ENCODE assay signal across 18 mouse cellular contexts in the genomic region with DNA sequence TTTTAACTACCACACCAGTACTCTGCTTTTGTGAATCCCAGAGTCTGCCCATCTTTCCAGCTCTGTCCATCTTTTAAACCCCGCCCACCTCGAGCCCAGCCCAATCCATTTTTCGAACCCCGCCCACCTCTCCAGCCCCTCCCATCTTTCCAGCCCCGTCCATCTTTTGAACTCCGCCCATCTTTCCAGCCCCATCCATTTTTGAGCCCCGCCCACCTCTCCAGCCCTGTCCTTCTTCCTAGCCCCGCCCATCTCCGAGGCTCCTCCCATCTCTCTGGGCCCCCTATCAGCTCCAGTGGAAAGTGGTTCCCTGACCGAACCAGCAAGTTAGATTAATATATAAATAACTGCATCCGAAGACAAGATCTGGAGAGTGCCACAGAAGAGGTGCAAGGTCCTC.
A peak's percentile ranks its signal among the peaks of the same experiment; 100 is the strongest.
DNase-seq lines count a peak whose midpoint lies in the region; TF ChIP-seq lines count a peak whose summit lies in the region.
"Had no signal": no experiment of that assay in that cellular context is flagged by ENCODE, and none has a peak within 500 bp of the region (broad histone marks: within the 10 kb centered on the region; RNA-seq: fewer than 3 reads in every experiment).

No protein-coding gene starts in this region.

- no peaks in the 10 kb centered on the region for H3K4me1 ChIP-seq in heart, adult 2 months (ENCODE audit: control insufficient read depth, insufficient read depth, low read length)
- H3K4me1 ChIP-seq: hindbrain, embryonic 12.5 days; neural tube, embryonic 12.5 days had no signal

- no peak overlapping the region for H3K4me3 ChIP-seq in heart, adult 2 months
- H3K4me3 ChIP-seq: hindbrain, embryonic 12.5 days; kidney, embryonic 15.5 days; neural tube, embryonic 12.5 days had no signal

- no peaks in the 10 kb centered on the region for H3K36me3 ChIP-seq in heart, adult 2 months (ENCODE audit: control insufficient read depth, insufficient read depth, low read length)
- H3K36me3 ChIP-seq: G1E; hindbrain, embryonic 12.5 days; kidney, embryonic 15.5 days; neural tube, embryonic 12.5 days had no signal

- H3K27me3 ChIP-seq in heart, adult 2 months (ENCODE audit: control insufficient read depth, insufficient read depth, low read length), result no peaks in the 10 kb centered on the region
- H3K27me3 ChIP-seq: hindbrain, embryonic 12.5 days; neural tube, embryonic 12.5 days had no signal

- peak; percentile 28 to 36 for DNase-seq in kidney, postnatal 4 days
- no peak for DNase-seq in kidney, adult 8-10 months
- peak; percentile 15 for DNase-seq in thymus, postnatal 4 days
- DNase-seq in thymus, postnatal 14 days, result no peak
- peak; percentile 29 for DNase-seq in embryo, embryonic 10.5 days (ENCODE audit: low spot score)
- no peak for DNase-seq in spleen, postnatal 14 days (ENCODE audit: low spot score in 2 of 2)
- DNase-seq in layer of hippocampus, postnatal 36 days, result no peak
- DNase-seq in heart, adult 2 months, result no peak
- DNase-seq: adrenal gland, adult 2 months; cerebellum, adult 18-20 months; cerebellum, postnatal 36 days; forebrain, postnatal 0 days; heart, adult 18-20 months; thymus, adult 2 months had no signal

- H3K9ac ChIP-seq in heart, adult 2 months (ENCODE audit: low read depth, low read length), result no peak overlapping the region
- H3K9ac ChIP-seq: forebrain, postnatal 0 days; hindbrain, embryonic 12.5 days; kidney, embryonic 15.5 days; neural tube, embryonic 12.5 days had no signal

- WGBS in heart, adult 2 months, result 41% methylated on average over 11 of the region's 11 CpGs

- H3K27ac ChIP-seq in heart, adult 2 months, result no peak overlapping the region
- H3K27ac ChIP-seq: hindbrain, embryonic 12.5 days; kidney, embryonic 15.5 days; neural tube, embryonic 12.5 days had no signal

- no peaks in the 10 kb centered on the region for H3K79me2 ChIP-seq in heart, adult 2 months (replicated peaks; ENCODE audit: control insufficient read depth, insufficient read depth, low read length)

- no peak for TF ChIP-seq CTCF in heart, adult 2 months (IDR thresholded peaks at IDR 0.05)

- TF ChIP-seq EP300 in heart, adult 2 months (IDR thresholded peaks at IDR 0.05; ENCODE audit: insufficient read depth, low read depth, low read length), result no peak

- no peak for TF ChIP-seq POLR2A in heart, adult 2 months (IDR thresholded peaks at IDR 0.05; ENCODE audit: insufficient read depth, low read depth, low read length)

- intact Hi-C loops in heart, adult 2 months (cut with DNase I), result no loop called here

Comparison
In these comparisons a context has a peak if more than half of its experiments do, and no peak if none do; other contexts are left out.
1. DNase-seq: peak in kidney, postnatal 4 days (2 of 2), thymus, postnatal 4 days (single experiment) and embryo, embryonic 10.5 days (single experiment); none in kidney, adult 8-10 months (0 of 2), thymus, postnatal 14 days (single experiment), spleen, postnatal 14 days (0 of 2), layer of hippocampus, postnatal 36 days (0 of 2) and heart, adult 2 months (0 of 2).